Mouse (Mus musculus) forebrain, embryonic 10.5 days (tissue): ENCODE data around the gene Peak1. TPM values are rescaled to one million over a fixed set of nuclear protein-coding genes. Genes with fewer than 3 reads are reported as not detected.
A peak's percentile ranks its signal among the peaks of the same experiment; 100 is the strongest.

Experiments used
- DNase-seq: peaks from one replicate; pipeline ENCODE4 v3.0.0-alpha.2; 2017; ENCODE audit warnings: low spot score; ENCODE audit errors: extremely low spot score
- H3K27ac ChIP-seq: fragments of 300-500 bp; sonication (generic); 2 replicates; pipeline ENCODE4 v1.5.1; 2016; ENCODE audit warnings: mild to moderate bottlenecking
- H3K27me3 ChIP-seq: fragments of 300-500 bp; sonication (generic); 2 replicates; pipeline ENCODE4 v1.6.1; 2016; ENCODE audit warnings: mild to moderate bottlenecking; ENCODE audit not compliant: poor library complexity, severe bottlenecking
- H3K36me3 ChIP-seq: fragments of 300-500 bp; sonication (generic); replicated peaks from 2 replicates; pipeline ENCODE4 v1.6.1; 2016; ENCODE audit warnings: mild to moderate bottlenecking, moderate library complexity
- H3K4me1 ChIP-seq: fragments of 300-500 bp; sonication (generic); 2 replicates; pipeline ENCODE4 v1.6.1; 2016
- H3K4me3 ChIP-seq: fragments of 300-500 bp; sonication (generic); 2 replicates; pipeline ENCODE4 v1.5.1; 2016; ENCODE audit warnings: mild to moderate bottlenecking, moderate library complexity
- H3K9me3 ChIP-seq: fragments of 300-500 bp; sonication (generic); 2 replicates; pipeline ENCODE4 v1.6.1; 2016; ENCODE audit warnings: mild to moderate bottlenecking, moderate library complexity
- WGBS: fragments of 180-500 bp; shearing (Covaris S2); methylation state at CpG from one replicate; pipeline ENCODE4 v1.1.7; 2016; 5-methylcytosine and 5-hydroxymethylcytosine counted together
- polyA plus RNA-seq: library from polyadenylated mRNA; unstranded; fragments of >200 nt; fragmentation: Nextera tagmentation; extraction: Ambion mirVana; gene quantifications from 2 replicates; pipeline ENCODE4 v1.2.1, GENCODE M21; 2016

Gene Peak1
- polyA plus RNA-seq, 1 experiment from 2014 or later: 4.3 TPM

- Histone ChIP-seq H3K27me3 (no peaks in the 10 kb centered on the region), H3K9me3 (no peaks in the 10 kb centered on the region), H3K4me1 (no peaks in the 10 kb centered on the region), H3K27ac (no peak overlapping the region), H3K4me3 (no peak overlapping the region), H3K36me3 (no peaks in the 10 kb centered on the region)
- no peak for DNase-seq
- WGBS: 97% methylated on average over 2 of the region's 2 CpGs
Measured at GRCm38 (mm10) chr9:56409928-56410327, 7.9 kb downstream of the Peak1 start.

- no peaks in the 10 kb centered on the region for H3K27me3 ChIP-seq
- no peak for DNase-seq
- no peak overlapping the region for H3K27ac ChIP-seq
- no peaks in the 10 kb centered on the region; the same call in 1 of the 2 replicates for H3K4me1 ChIP-seq
- H3K36me3 ChIP-seq: no peaks in the 10 kb centered on the region
- no peaks in the 10 kb centered on the region for H3K9me3 ChIP-seq
- no peak overlapping the region for H3K4me3 ChIP-seq
- 73% methylated on average over 4 of the region's 4 CpGs for WGBS
Measured at GRCm38 (mm10) chr9:56404619-56405018, 13.2 kb downstream of the Peak1 start.

GRCm38 (mm10) chr9:56396306-56396705 is 21.6 kb downstream of the Peak1 start:
- H3K4me3 ChIP-seq: no peak overlapping the region
- no peaks in the 10 kb centered on the region for H3K36me3 ChIP-seq
- H3K27ac ChIP-seq: no peak overlapping the region
- no peaks in the 10 kb centered on the region for H3K9me3 ChIP-seq
- no peaks in the 10 kb centered on the region for H3K4me1 ChIP-seq
- H3K27me3 ChIP-seq: no peaks in the 10 kb centered on the region
- 77% methylated on average over 1 of the region's 1 CpGs for WGBS
- no peak for DNase-seq

GRCm38 (mm10) chr9:56392857-56393256 is 25.0 kb downstream of the Peak1 start:
- H3K27me3 ChIP-seq: no peaks in the 10 kb centered on the region
- 0 out of 2 replicates have a peak, but pooled peaks cover 5% of the 10 kb centered on the region for H3K4me1 ChIP-seq
- H3K36me3 ChIP-seq: no peaks in the 10 kb centered on the region
- H3K4me3 ChIP-seq: no peak overlapping the region
- 92% methylated on average over 3 of the region's 3 CpGs for WGBS
- no peak overlapping the region for H3K27ac ChIP-seq
- no peak for DNase-seq
- H3K9me3 ChIP-seq: no peaks in the 10 kb centered on the region

GRCm38 (mm10) chr9:56382786-56383185 is 35.1 kb downstream of the Peak1 start:
- Histone ChIP-seq H3K36me3 (no peaks in the 10 kb centered on the region), H3K9me3 (no peaks in the 10 kb centered on the region), H3K27ac (no peak overlapping the region), H3K27me3 (no peaks in the 10 kb centered on the region), H3K4me3 (no peak overlapping the region), H3K4me1 (no peaks in the 10 kb centered on the region)
- no peak for DNase-seq
- WGBS: 90% methylated on average over 1 of the region's 1 CpGs

GRCm38 (mm10) chr9:56374401-56374800 is 43.5 kb downstream of the Peak1 start:
- DNase-seq: no peak
- no peak overlapping the region for H3K4me3 ChIP-seq
- no peak overlapping the region for H3K27ac ChIP-seq
- no peaks in the 10 kb centered on the region for H3K9me3 ChIP-seq
- WGBS: 82% methylated on average over 4 of the region's 4 CpGs
- H3K36me3 ChIP-seq: no peaks in the 10 kb centered on the region
- H3K27me3 ChIP-seq: no peaks in the 10 kb centered on the region
- no peaks in the 10 kb centered on the region for H3K4me1 ChIP-seq

- Histone ChIP-seq H3K27me3 (no peaks in the 10 kb centered on the region), H3K4me1 (no peaks in the 10 kb centered on the region), H3K36me3 (no peaks in the 10 kb centered on the region), H3K27ac (no peak overlapping the region), H3K4me3 (no peak overlapping the region), H3K9me3 (no peaks in the 10 kb centered on the region)
- DNase-seq: no peak
- 81% methylated on average over 5 of the region's 5 CpGs for WGBS
Measured at GRCm38 (mm10) chr9:56370710-56371109, 47.2 kb downstream of the Peak1 start.

GRCm38 (mm10) chr9:56368814-56369213 is 49.1 kb downstream of the Peak1 start:
- no peak for DNase-seq
- no peaks in the 10 kb centered on the region for H3K4me1 ChIP-seq
- H3K9me3 ChIP-seq: no peaks in the 10 kb centered on the region
- no peaks in the 10 kb centered on the region for H3K36me3 ChIP-seq
- H3K4me3 ChIP-seq: no peak overlapping the region
- H3K27me3 ChIP-seq: no peaks in the 10 kb centered on the region
- no peak overlapping the region for H3K27ac ChIP-seq
- 75% methylated on average over 3 of the region's 3 CpGs for WGBS

- 0 out of 2 replicates have a peak, but pooled peaks cover 2% of the 10 kb centered on the region for H3K36me3 ChIP-seq
- no peaks in the 10 kb centered on the region for H3K9me3 ChIP-seq
- no peak for DNase-seq
- no peaks in the 10 kb centered on the region for H3K27me3 ChIP-seq
- no peak overlapping the region for H3K4me3 ChIP-seq
- WGBS: 93% methylated on average over 3 of the region's 3 CpGs
- no peak overlapping the region for H3K27ac ChIP-seq
- H3K4me1 ChIP-seq: no peaks in the 10 kb centered on the region
Measured at GRCm38 (mm10) chr9:56363306-56363705, 54.6 kb downstream of the Peak1 start.

- DNase-seq: no peak
- Histone ChIP-seq H3K27ac (no peak overlapping the region), H3K9me3 (no peaks in the 10 kb centered on the region), H3K4me1 (peaks cover 11% of the 10 kb centered on the region), H3K36me3 (0 out of 2 replicates have a peak, but pooled peaks cover 2% of the 10 kb centered on the region), H3K4me3 (no peak overlapping the region), H3K27me3 (no peaks in the 10 kb centered on the region)
- 86% methylated on average over 3 of the region's 3 CpGs for WGBS
Measured at GRCm38 (mm10) chr9:56359261-56359660, 58.6 kb downstream of the Peak1 start.

GRCm38 (mm10) chr9:56355186-56355585 is 62.7 kb downstream of the Peak1 start:
- H3K27me3 ChIP-seq: no peaks in the 10 kb centered on the region
- no peak overlapping the region for H3K27ac ChIP-seq
- no peaks in the 10 kb centered on the region for H3K36me3 ChIP-seq
- H3K4me1 ChIP-seq: peaks cover 11% of the 10 kb centered on the region
- H3K9me3 ChIP-seq: no peaks in the 10 kb centered on the region
- DNase-seq: no peak
- 95% methylated on average over 5 of the region's 5 CpGs for WGBS
- H3K4me3 ChIP-seq: no peak overlapping the region

GRCm38 (mm10) chr9:56346321-56346720 is 71.5 kb downstream of the Peak1 start:
- WGBS: 69% methylated on average over 6 of the region's 6 CpGs
- H3K4me3 ChIP-seq: no peak overlapping the region
- no peak for DNase-seq
- H3K4me1 ChIP-seq: no peaks in the 10 kb centered on the region
- H3K9me3 ChIP-seq: no peaks in the 10 kb centered on the region
- 0 out of 2 replicates have a peak overlapping the region, but pooled peaks have one; percentile 7 for H3K27ac ChIP-seq
- H3K27me3 ChIP-seq: no peaks in the 10 kb centered on the region
- no peaks in the 10 kb centered on the region for H3K36me3 ChIP-seq

- no peaks in the 10 kb centered on the region for H3K9me3 ChIP-seq
- no peaks in the 10 kb centered on the region for H3K4me1 ChIP-seq
- WGBS: 78% methylated on average over 1 of the region's 1 CpGs
- no peak overlapping the region for H3K27ac ChIP-seq
- no peaks in the 10 kb centered on the region for H3K36me3 ChIP-seq
- no peak for DNase-seq
- H3K4me3 ChIP-seq: no peak overlapping the region
- H3K27me3 ChIP-seq: no peaks in the 10 kb centered on the region
Measured at GRCm38 (mm10) chr9:56339426-56340195, 78.3 kb downstream of the Peak1 start.
